Mouse (Mus musculus) limb, embryonic 11.5 days (tissue): ENCODE data around the gene Gm11096. TPM values are rescaled to one million over a fixed set of nuclear protein-coding genes. Genes with fewer than 3 reads are reported as not detected.

ENCODE experiments used
- ATAC-seq: fragments of 200-750 bp; cut with Nextera tagmentation; 2 replicates; pipeline ENCODE4 v1.8.0; 2017; ENCODE audit warnings: low read depth; ENCODE audit not compliant: insufficient number of reproducible peaks, low FRiP score, low TSS enrichment
- DNase-seq: peaks from one replicate; pipeline ENCODE4 v3.0.0-alpha.2; 2015; ENCODE audit warnings: low spot score
- H3K27ac ChIP-seq: fragments of 300-500 bp; sonication (generic); replicated peaks from 2 replicates; pipeline ENCODE4 v1.5.1; 2014; ENCODE audit warnings: low read depth, mild to moderate bottlenecking, low read length
- H3K27me3 ChIP-seq: fragments of 300-500 bp; sonication (generic); 2 replicates; pipeline ENCODE4 v1.6.1; 2014; ENCODE audit warnings: mild to moderate bottlenecking, low read length, mixed read lengths; ENCODE audit not compliant: control insufficient read depth, insufficient read depth
- H3K36me3 ChIP-seq: fragments of 300-500 bp; sonication (generic); 2 replicates; pipeline ENCODE4 v1.6.1; 2014; ENCODE audit warnings: mild to moderate bottlenecking, low read length, moderate library complexity, mixed read lengths; ENCODE audit not compliant: control insufficient read depth, insufficient read depth
- H3K4me1 ChIP-seq: fragments of 300-500 bp; sonication (generic); 2 replicates; pipeline ENCODE4 v1.6.1; 2014; ENCODE audit warnings: low read length, mixed read lengths; ENCODE audit not compliant: control insufficient read depth, insufficient read depth
- H3K4me2 ChIP-seq: fragments of 300-500 bp; sonication (generic); 2 replicates; pipeline ENCODE4 v1.6.1; 2014; ENCODE audit warnings: low read depth, mild to moderate bottlenecking, moderate library complexity; ENCODE audit not compliant: severe bottlenecking
- H3K4me3 ChIP-seq: fragments of 300-500 bp; sonication (generic); 2 replicates; pipeline ENCODE4 v1.5.1; 2014; ENCODE audit warnings: low read depth, low read length
- H3K9ac ChIP-seq: fragments of 300-500 bp; sonication (generic); 2 replicates; pipeline ENCODE4 v1.6.1; 2014; ENCODE audit warnings: mild to moderate bottlenecking, low read length
- H3K9me3 ChIP-seq: fragments of 300-500 bp; sonication (generic); 2 replicates; pipeline ENCODE4 v1.6.1; 2016; ENCODE audit warnings: low read length; ENCODE audit not compliant: control insufficient read depth
- WGBS: fragments of 180-500 bp; shearing (Covaris S2); extraction: QIAGEN DNeasy Blood & Tissue Kit; methylation state at CpG from one replicate; pipeline ENCODE4 v1.1.7; 2014; 5-methylcytosine and 5-hydroxymethylcytosine counted together
- polyA plus RNA-seq: library from polyadenylated mRNA; unstranded; fragments of >200 nt; fragmentation: Nextera tagmentation; extraction: Ambion mirVana; gene quantifications from 2 replicates; pipeline ENCODE4 v1.2.1, GENCODE M21; 2014

Gm11096 gene
- polyA plus RNA-seq, 1 experiment from 2014 or later = not detected

DNA sequence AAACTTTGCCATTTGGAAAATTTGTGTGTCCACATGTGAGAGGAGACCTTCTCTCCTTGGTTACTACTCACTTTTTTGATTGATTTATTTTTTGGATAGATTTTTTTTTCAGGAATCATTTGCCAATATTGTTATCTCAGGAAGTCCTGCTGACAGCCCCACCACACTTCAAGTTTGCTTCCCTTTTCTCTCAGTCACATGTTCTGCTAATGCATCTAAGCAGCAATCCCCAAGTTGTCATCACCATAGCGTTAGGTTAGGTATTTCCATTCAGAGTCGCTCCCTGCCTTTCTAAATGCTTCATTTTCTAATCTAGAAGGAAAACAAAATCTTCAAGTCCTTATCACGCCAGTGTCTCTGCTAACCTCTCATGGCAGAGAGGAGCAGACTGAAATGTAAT is 17.8 kb downstream of the Gm11096 start:
- WGBS = 91% methylated on average over 3 of the region's 3 CpGs
- H3K27me3 ChIP-seq = no peaks in the 10 kb centered on the region
- H3K36me3 ChIP-seq = no peaks in the 10 kb centered on the region
- H3K9me3 ChIP-seq = no peaks in the 10 kb centered on the region
- DNase-seq (no peak), ATAC-seq (no peak)
- no peak overlapping the region for H3K4me3 ChIP-seq
- no peak overlapping the region for H3K4me2 ChIP-seq
- no peak overlapping the region for H3K9ac ChIP-seq
- no peak overlapping the region for H3K27ac ChIP-seq
- H3K4me1 ChIP-seq = no peaks in the 10 kb centered on the region

DNA sequence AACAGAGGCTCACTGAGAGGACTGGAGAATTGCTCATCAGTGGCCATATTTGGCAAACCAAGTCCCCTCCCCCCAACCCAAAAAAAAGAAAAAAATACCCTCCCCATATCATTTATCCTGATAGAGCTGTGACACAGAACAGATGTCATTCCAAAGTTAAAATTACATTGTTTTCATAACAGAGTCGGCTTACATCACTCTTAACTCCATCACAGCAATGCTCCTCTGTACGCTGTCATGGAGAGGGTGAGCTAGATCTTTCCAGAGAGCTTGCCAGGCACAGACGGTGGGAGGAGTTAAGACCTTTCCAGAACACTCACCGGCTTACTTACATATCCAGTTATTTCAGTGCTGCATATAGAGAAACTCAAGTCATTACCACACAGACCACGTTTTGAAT is 27.4 kb downstream of the Gm11096 start:
- H3K9ac ChIP-seq = no peak overlapping the region
- DNase-seq = no peak
- H3K4me2 ChIP-seq = no peak overlapping the region
- H3K4me1 ChIP-seq = no peaks in the 10 kb centered on the region
- H3K27ac ChIP-seq = no peak overlapping the region
- H3K4me3 ChIP-seq = no peak overlapping the region
- no peaks in the 10 kb centered on the region for H3K36me3 ChIP-seq
- WGBS = 83% methylated on average over 5 of the region's 5 CpGs
- no peaks in the 10 kb centered on the region for H3K9me3 ChIP-seq
- ATAC-seq = no peak
- H3K27me3 ChIP-seq = no peaks in the 10 kb centered on the region

DNA sequence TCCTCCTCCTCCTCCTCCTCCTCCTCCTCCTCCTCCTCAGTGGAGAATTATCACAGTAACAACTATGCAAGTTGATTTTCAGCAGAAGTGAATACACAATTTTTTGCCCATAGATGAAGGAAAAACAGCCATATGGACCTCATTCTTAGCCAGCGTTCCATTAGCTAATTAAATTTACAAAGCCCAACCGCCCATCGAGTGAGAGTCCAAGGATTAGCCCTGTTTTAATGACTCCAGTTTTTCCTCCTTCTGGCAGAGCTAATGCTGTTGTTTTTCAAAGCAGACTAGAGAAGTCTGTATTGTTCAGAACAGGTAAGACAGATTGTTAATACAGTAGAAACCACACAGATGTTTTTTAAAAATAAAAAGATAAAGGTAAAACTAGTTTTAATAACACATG is 31.8 kb downstream of the Gm11096 start:
- Histone ChIP-seq H3K9me3 (no peaks in the 10 kb centered on the region), H3K4me1 (0 out of 2 replicates have a peak, but pooled peaks cover 2% of the 10 kb centered on the region), H3K4me3 (no peak overlapping the region), H3K36me3 (no peaks in the 10 kb centered on the region), H3K4me2 (no peak overlapping the region), H3K9ac (no peak overlapping the region), H3K27me3 (no peaks in the 10 kb centered on the region), H3K27ac (no peak overlapping the region)
- DNase-seq (no peak), ATAC-seq (no peak)
- 12% methylated on average over 3 of the region's 3 CpGs for WGBS

DNA sequence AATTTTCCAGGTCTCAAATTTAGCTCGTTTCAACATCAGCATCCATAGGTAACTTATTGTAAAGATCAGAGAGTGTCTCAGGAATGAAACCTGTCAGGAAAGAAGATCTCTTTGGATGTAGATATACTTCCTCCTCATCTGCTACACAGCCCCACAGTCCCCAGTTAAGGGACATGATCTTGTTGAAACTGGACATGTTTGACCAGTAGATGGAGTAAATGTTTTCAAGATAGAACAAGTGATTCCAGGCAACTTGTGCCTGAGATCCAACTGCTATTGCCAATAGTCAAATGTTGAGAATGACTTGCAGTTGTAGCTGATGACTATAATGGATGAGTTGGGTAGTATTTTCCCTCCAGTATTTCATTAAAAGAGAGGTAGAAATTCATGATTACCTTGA is 35.9 kb downstream of the Gm11096 start:
- 86% methylated on average over 1 of the region's 1 CpGs for WGBS
- H3K4me2 ChIP-seq = no peak overlapping the region

DNA sequence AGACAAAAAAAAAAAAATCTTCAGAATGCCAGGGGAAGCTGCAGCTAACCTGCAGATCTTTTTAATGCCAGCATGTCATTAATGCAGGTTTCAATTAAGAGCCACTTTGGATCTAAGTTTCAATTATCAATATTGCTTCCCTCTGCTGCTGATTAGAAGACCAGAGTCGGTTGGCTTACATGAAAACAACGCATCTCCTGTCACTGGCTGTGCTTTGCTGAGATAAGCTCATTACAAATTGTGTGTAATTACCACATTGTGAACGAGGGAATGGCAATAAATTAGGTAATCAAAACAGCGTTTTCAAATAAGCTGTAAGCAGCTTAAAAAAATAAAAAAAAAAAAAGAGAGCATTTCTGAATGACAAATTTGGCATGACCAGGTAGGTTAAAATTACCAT is 38.2 kb downstream of the Gm11096 start:
- H3K4me1 ChIP-seq = 0 out of 2 replicates have a peak, but pooled peaks cover 2% of the 10 kb centered on the region
- 41% methylated on average over 4 of the region's 4 CpGs for WGBS
- H3K9me3 ChIP-seq = no peaks in the 10 kb centered on the region
- H3K4me3 ChIP-seq = no peak overlapping the region
- no peak overlapping the region for H3K27ac ChIP-seq
- H3K27me3 ChIP-seq = no peaks in the 10 kb centered on the region
- no peak for ATAC-seq
- no peak overlapping the region for H3K9ac ChIP-seq
- no peak overlapping the region for H3K4me2 ChIP-seq
- no peak for DNase-seq
- no peaks in the 10 kb centered on the region for H3K36me3 ChIP-seq

More for the DNA sequence above, 35.9 kb downstream of the Gm11096 start:
- Histone ChIP-seq H3K9ac (no peak overlapping the region), H3K27me3 (no peaks in the 10 kb centered on the region), H3K27ac (no peak overlapping the region), H3K4me3 (no peak overlapping the region), H3K4me1 (0 out of 2 replicates have a peak, but pooled peaks cover 2% of the 10 kb centered on the region), H3K9me3 (no peaks in the 10 kb centered on the region), H3K36me3 (no peaks in the 10 kb centered on the region)
- DNase-seq (no peak), ATAC-seq (no peak)

DNA sequence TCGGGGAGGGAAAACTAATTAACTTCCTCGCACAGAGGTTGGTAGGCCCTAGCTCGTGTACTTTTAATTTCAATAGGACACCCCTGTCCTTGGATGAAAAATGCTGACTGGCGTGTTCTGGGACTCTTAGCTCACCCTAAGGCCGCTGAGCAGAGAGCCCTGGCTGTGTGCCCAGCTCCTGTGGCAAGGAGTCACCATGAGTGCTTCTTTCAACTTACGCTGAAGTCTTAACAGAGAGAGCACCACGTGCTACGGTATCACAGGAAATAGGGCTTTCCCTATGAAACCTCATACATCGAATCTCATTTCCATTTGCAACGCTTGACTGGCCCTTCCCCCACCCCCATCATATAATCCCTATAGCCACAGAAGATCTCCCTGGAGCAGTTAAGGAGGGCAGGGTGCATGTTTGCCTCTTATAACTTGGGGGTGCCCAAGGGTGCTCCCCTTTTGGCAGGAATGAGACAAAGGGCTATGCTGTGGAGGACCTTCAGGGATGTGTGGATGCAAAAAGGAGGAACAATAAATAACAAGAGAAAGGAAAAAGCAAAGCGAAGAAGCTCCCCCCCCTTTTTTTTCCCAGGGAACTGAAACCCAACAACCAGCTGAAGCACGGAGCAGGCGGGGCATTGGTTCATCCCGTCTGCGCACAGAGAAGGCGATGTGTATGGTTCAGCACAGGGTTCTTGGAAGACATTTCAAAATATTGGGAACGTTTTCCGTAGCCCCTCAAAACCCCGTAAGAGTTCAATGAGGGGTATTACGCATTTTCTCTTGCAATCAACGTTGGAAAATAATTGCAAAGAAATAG is 39.0 kb downstream of the Gm11096 start:
- H3K4me1 ChIP-seq = 0 out of 2 replicates have a peak, but pooled peaks cover 2% of the 10 kb centered on the region
- DNase-seq (no peak), ATAC-seq (0 out of 2 replicates have a peak, but pooled peaks have one; percentile 35)
- H3K36me3 ChIP-seq = no peaks in the 10 kb centered on the region
- no peak overlapping the region for H3K27ac ChIP-seq
- no peaks in the 10 kb centered on the region for H3K27me3 ChIP-seq
- no peaks in the 10 kb centered on the region for H3K9me3 ChIP-seq
- no peak overlapping the region for H3K4me3 ChIP-seq
- no peak overlapping the region for H3K9ac ChIP-seq
- H3K4me2 ChIP-seq = no peak overlapping the region
- 82% methylated on average over 21 of the region's 21 CpGs for WGBS

DNA sequence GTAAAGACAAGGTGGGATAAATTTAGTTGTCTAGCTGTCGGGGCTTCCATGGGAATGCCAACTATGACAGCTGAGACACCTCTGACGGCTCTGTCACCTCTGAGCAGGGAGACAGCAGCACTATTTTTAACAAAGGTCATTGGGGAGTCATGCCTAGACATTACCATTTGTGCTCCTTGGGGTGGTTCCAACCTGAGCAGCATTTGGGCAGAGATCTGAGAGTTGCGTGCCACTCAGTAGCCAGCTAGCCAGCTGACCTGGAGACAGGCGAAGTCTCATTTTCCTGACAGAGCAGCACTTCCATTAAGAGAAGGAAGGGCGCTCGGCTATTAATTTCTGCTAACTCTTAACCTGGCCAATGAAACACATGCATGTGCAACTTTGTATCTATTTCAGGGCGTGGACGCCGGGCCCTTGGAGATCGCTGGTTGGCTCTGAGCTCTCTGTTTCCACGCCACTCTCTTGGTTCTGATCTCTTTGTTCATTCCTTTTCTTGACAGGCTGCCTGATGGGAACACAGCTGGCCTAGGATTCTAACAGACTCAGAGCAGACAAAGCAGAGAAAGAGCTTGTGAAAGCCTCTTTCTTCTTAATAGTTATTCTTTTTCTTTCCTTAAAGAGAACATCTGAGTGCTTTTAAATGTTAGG is 40.4 kb downstream of the Gm11096 start:
- no peaks in the 10 kb centered on the region for H3K4me1 ChIP-seq
- WGBS = 83% methylated on average over 11 of the region's 11 CpGs
- DNase-seq = no peak
- H3K9me3 ChIP-seq = no peaks in the 10 kb centered on the region
- no peaks in the 10 kb centered on the region for H3K27me3 ChIP-seq
- H3K27ac ChIP-seq = no peak overlapping the region
- no peak overlapping the region for H3K9ac ChIP-seq
- H3K4me2 ChIP-seq = no peak overlapping the region
- H3K36me3 ChIP-seq = no peaks in the 10 kb centered on the region
- H3K4me3 ChIP-seq = no peak overlapping the region
- ATAC-seq = no peak

DNA sequence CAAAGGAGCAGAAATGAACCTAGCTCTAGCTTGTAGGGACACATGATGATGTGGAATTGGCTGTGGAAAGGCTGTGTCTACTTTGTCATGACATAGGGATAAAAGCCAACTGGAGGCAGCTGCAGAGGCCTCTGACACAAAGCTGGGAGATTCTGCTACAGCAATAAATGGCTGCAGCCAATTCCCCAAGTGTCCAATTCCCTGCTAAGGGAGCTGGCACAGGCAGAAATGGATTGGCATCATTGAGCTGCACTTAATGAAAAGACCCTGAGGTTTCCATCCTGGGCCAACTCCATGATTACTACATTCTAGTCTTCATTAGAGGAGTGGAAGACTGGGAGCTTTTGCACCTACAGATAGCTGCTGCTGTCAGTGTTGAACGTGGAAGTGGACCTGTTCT is 44.8 kb downstream of the Gm11096 start:
- WGBS = 82% methylated on average over 1 of the region's 1 CpGs
- Histone ChIP-seq H3K4me2 (no peak overlapping the region), H3K36me3 (no peaks in the 10 kb centered on the region), H3K9me3 (no peaks in the 10 kb centered on the region), H3K4me3 (no peak overlapping the region), H3K9ac (no peak overlapping the region), H3K27me3 (no peaks in the 10 kb centered on the region), H3K27ac (no peak overlapping the region), H3K4me1 (no peaks in the 10 kb centered on the region)
- no peak for ATAC-seq
- no peak for DNase-seq
